Mouse (Mus musculus): ENCODE measurements around the gene Ly6c1.
A peak's percentile ranks its signal among the peaks of the same experiment; 100 is the strongest.
"Not testable (repeated sequence)": the region's sequence is repeated elsewhere in the genome, so short reads cannot be mapped to it uniquely, and the experiment has no call there.

The Ly6c1 gene

GRCm38 (mm10) chr15:75048642-75049261 is at the start of gene Ly6c1:
Gene Ly6c1 (minus strand): TSS chr15:75048830.
- not testable (repeated sequence) for DNase-seq (ENCODE audit: low read depth in 2 of 2, low spot score in 2 of 2)

GRCm38 (mm10) chr15:75088041-75088440 is 39.4 kb upstream of the Ly6c1 start:
- peak in 1 of 2 experiments; percentile 26 for DNase-seq (ENCODE audit: low read depth in 2 of 2, low spot score in 2 of 2)

DNA sequence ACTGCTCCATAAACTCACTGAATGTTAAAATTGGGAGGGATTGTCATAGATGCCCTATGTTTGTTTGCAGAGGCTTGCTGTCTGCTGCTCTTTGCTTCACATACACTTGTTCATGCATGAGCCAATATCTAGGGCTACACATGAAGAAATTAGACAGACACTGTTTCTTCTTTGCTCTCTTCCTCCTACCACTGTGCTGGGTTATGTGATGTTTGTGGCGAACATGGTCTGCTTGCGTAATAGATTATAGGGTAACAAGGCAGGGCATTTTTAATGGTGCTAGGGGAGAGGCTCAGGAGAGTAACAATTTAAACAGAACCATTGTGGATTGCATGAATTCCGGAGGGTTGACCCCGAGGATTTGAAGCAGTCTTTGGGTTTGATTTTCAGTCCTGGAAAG is 21.3 kb upstream of the Ly6c1 start:
- no peak for DNase-seq (ENCODE audit: low read depth in 2 of 2, low spot score in 2 of 2)

DNA sequence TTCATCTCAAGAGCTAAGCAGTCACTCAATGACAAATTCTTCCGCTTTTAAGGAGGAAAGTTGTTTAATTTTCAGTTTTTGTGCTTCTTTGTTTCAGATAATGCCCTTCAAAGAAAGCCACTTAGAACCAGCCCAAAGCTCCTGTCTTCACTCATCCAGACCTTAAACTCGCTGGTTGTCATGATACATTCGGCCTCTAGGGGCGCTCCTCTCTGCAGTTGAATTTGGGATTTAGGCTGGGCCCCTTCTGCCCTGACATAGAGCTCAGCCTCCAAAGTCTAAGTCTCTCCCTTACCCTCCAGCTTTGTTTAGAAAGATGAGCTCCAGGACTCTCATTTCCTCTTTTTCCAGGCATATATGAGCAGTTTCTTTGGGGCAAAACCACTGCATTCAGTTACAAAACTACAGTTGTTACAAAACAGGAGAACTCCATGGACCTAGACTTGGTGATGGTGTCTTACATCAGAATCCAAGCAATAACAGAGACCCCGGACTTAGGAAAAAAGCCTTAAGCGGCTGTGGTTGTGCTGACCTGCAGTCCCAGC is 13.5 kb upstream of the Ly6c1 start:
- DNase-seq (ENCODE audit: low read depth in 2 of 2, low spot score in 2 of 2), result peak; percentile 73 to 85

DNA sequence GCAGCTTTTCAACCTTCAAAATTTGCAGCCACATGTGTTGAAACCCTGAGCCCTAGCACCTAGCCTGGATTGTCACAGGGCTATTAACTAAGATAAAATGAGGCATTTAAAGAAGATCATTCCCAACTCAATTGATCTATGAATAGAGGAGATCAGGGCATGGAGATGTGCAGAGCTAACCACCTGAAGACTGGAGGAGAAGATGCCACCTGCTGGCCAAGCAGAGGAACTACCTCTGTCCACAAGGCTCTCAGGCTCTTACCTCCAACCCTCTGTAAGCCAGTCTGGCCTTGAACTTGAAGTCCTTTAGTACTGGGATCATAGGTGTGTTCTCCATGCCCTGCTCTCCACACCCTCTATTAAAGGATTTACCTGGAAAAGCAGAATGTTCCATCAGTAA is 11.9 kb upstream of the Ly6c1 start:
- peak; percentile 56 to 66 for DNase-seq (ENCODE audit: low read depth in 2 of 2, low spot score in 2 of 2)

DNA sequence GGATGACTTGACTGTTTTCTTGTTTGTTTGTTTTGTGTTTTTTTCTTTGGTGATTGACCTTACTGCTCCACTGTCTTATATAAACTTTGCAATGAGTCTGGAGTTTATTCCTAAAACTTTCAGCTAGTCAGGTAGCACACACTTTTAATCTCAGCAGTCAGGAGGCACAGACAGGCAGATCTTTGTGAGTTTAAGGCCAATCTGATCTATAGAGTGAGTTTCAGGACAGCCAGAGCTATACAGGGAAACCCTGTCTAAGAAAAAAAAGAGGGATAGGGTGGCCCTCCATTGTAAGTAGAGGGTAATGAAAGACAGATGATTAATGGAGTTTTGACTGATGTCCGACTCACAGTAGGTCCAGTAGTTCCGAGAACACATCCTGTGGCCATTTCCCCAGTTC is 7.4 kb upstream of the Ly6c1 start:
- DNase-seq (ENCODE audit: low read depth in 2 of 2, low spot score in 2 of 2), result no peak

DNA sequence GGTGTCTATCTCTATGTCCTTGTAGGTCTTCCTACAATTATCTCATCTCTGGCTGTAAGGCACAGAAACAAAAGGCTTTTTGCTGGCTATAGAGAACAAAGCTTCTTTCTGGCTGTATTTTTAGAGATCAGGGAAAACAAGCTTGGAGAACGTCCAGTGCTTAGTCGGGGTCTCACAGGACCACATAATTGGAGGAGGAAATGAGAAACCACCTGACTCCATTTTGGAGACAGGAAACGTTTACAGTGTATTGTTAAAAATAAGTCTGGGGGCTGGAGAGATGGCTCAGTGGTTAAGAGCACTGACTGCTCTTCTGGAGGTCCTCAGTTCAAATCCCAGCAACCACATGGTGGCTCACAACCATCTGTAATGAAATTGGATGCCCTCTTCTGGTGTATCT is 6.8 kb upstream of the Ly6c1 start:
- not testable (repeated sequence) for DNase-seq (ENCODE audit: low read depth in 2 of 2, low spot score in 2 of 2)

DNA sequence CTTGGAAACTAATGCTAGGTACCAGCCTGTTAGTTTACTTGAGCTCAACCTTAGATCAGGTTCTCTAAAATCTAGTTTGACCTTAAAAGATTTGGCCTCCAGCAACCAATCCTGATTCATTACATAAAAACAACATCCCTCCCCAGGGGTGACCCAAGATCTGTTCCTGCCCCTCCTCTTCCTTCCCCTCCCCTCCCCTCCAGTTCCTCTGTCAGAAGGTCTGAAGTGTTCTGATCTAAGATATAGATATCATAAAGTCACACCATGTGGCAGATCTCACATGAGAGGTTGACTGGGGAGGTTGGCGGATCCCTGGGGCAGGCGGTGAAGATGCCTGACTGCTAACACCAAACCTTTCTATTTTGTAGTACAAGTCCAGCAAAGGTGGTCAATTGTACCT is 3.8 kb upstream of the Ly6c1 start:
- DNase-seq (ENCODE audit: low read depth in 2 of 2, low spot score in 2 of 2), result not testable (repeated sequence)

- DNase-seq (ENCODE audit: low read depth in 2 of 2, low spot score in 2 of 2), result not testable (repeated sequence)
Measured at GRCm38 (mm10) chr15:75051141-75051540, 2.5 kb upstream of the Ly6c1 start.

DNA sequence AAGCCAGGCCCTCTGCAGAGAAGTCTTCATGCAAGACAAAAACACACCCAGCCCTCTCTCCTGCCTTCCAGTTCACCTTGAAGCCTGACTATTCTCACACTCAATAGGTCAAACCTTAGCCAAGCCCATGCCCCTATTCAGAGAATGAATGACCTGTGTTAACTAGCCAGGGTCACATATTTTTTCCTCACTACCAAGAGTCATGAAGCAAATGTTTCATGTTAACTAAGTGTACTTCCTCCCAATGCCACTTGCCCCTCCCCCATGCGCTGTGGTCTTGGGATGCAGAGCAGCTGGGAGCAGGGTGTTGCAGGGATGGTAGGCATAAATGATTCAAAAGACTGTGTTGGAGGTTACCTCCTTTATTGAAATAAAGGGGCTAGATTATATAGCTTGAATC is 2.0 kb upstream of the Ly6c1 start:
- DNase-seq (ENCODE audit: low read depth in 2 of 2, low spot score in 2 of 2), result not testable (repeated sequence)

DNA sequence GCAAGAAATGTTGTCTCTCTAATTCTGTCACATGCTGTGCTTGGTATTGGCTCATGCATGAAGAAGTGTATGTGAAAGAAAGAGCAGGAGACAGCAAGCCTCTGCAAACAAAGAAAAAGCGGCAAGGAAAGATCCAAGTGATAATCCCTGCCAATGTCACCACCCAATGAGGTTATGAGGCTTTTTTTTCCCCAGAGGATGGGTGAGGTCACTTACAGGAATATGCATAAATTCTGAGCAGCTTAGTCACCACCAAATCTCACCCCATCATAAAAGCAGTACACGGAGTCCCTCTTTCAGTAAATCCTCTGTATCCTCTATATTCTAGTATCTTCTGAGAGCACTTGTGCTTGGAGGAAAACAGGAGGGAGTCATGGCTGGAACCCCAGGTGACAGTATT is 1.2 kb upstream of the Ly6c1 start:
- DNase-seq (ENCODE audit: low read depth in 2 of 2, low spot score in 2 of 2), result not testable (repeated sequence)

DNA sequence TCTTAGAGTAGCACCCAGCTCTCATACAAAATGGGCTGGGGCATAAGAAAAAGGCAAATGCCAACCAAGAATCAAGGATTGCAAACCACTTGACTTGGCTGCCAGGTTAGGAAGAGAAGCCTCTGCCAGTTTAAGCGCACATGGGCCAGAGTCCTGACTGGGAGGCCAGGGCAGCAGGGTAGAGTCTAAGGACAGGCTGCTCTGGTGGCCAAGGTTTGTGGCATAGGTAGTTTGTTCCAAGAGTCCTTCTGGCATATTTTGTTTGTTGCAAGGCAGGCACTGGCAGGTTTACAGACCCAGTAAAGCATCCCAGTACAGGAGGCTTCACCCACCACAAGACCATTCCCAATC is 685 bp downstream of the Ly6c1 start:
- not testable (repeated sequence) for DNase-seq (ENCODE audit: low read depth in 2 of 2, low spot score in 2 of 2)

DNA sequence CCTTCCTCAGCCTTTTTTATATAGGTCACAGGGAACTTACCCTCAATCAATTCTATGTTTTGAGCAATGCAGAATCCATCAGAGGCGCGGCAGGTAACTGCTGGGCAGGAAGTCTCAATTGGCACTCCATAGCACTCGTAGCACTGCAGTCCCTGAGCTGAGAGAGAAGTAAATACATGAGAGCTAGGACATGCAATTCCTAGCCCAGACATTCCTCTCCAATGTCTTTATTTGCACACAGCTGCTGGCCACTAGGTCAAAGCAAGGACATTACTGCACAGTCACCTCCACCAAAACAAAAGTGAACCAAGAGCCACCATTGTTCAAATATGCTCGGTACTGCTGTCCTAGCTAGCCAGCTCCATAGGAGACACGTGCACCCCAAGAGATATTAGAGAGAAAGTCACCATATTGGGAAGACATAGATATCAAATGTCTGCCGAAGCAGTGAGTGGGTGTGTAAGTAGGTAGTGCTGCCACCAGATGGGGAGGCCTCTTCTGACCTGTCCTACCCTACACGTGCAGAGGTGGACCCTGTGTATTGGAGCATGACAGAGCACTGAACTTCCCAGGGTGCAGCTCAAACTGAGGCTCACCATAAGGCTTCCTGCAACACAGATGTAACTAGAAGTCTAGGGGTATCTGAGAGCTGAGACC is 1.2 kb downstream of the Ly6c1 start:
- DNase-seq (ENCODE audit: low read depth in 2 of 2, low spot score in 2 of 2), result not testable (repeated sequence)

DNA sequence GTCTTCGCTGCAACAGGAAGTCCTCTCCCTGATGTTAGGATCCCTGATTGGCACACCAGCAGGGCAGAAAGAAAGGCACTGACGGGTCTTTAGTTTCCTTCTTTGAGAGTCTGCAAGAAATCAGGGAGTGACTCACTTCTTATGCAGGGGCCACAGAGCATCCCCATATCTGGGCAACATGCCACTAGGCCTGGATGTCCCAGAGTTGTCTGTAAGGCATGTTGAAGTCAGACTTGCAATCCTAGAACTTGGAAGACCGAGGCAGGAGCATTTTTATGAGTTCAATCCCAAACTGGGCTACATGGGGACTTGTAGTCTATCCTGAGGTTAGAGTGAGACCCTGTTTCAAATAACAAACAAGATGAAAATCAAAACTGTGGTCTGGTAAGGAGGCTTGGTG is 3.1 kb downstream of the Ly6c1 start:
- DNase-seq (ENCODE audit: low read depth in 2 of 2, low spot score in 2 of 2), result not testable (repeated sequence)

GRCm38 (mm10) chr15:75021020-75021759 is 27.4 kb downstream of the Ly6c1 start:
- not testable (repeated sequence) for DNase-seq (ENCODE audit: low read depth in 2 of 2, low spot score in 2 of 2)

DNA sequence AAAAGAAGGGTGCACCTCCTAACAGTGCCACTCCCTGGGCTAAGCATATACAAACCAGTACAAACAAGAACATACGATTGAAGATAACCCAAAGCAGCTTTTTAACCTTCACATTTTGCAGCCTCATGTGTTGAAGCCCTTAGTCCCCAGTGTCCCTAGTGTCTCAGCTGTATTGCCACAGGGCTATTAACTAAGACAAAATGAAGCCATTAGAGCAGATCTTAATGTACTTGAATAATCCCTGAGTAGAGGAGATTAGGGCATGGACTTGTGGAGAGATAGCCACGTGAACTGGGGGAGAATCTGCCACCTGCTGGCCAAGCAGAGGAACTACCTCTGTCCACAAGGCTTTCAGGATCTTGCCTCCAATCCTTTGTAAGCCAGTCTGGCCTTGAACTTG is 29.2 kb downstream of the Ly6c1 start:
- peak in 1 of 2 experiments; percentile 14 for DNase-seq (ENCODE audit: low read depth in 2 of 2, low spot score in 2 of 2)
